Mouse (Mus musculus) thymus, adult 2 months (tissue): Measurements from ENCODE around the gene Pced1b.

Experiments
- CTCF ChIP-seq: fragments of 200-500 bp; IDR thresholded peaks from 2 replicates; pipeline ENCODE4 v1.5.1; 2012; ENCODE audit warnings: mild to moderate bottlenecking, control low read depth, low read length, moderate library complexity, borderline replicate concordance; ENCODE audit not compliant: control insufficient read depth, poor library complexity, insufficient read depth; ENCODE audit errors: extremely low read depth
- POLR2A ChIP-seq: fragments of 200-500 bp; IDR thresholded peaks from 2 replicates; pipeline ENCODE4 v1.6.1; 2012; ENCODE audit warnings: mild to moderate bottlenecking, low read length, control low read depth, moderate library complexity; ENCODE audit not compliant: control insufficient read depth, poor library complexity, insufficient read depth; ENCODE audit errors: extremely low read depth

- no peak for TF ChIP-seq POLR2A
- TF ChIP-seq CTCF: no peak
Observed at GRCm38 (mm10) chr15:97394561-97394960, 147.7 kb downstream of the Pced1b start.
